Mouse (Mus musculus) heart, postnatal 14 days (tissue): Measurements from ENCODE around the gene Camsap2. TPM values are rescaled to one million over a fixed set of nuclear protein-coding genes. Genes with fewer than 3 reads are reported as not detected.

Experiments
- DNase-seq, 2 experiments: peaks; one replicate each; pipeline ENCODE4 v3.0.0; 2021 to 2022
- intact Hi-C: fragments of 180-260 bp; cut with DNase I; formaldehyde crosslinking; loops from one replicate; pipeline ENCODE4 v1.15.1; 2025
- total RNA-seq, 2 experiments: library from RNA; stranded (reverse); gene quantifications; 2 replicates each; pipeline ENCODE4 v1.2.3; 2021

Camsap2 gene
- total RNA-seq, 2 experiments from 2014 or later = 27.0 to 27.8 TPM

DNA sequence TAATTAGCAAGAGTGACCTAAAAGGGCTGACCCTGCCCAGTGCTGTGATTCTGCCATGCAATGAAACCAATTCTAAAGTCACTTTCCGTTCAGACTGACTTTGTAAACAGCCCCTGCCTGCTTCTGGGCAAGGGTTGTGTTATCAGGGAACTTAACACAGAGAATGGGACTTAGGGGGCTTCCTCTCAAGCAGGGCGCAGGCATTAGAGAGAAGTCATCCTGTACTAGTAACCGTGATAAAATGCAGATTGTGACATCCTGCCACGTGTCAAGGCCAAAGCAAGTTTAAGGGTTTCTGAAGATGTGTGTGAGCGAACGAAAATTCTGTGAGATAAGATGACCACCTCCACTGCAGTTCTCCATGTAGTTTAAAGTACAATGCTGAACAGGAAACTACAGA, 79.8 kb downstream of the Camsap2 start:
- intact Hi-C loops = no loop called here
- DNase-seq = no peak

DNA sequence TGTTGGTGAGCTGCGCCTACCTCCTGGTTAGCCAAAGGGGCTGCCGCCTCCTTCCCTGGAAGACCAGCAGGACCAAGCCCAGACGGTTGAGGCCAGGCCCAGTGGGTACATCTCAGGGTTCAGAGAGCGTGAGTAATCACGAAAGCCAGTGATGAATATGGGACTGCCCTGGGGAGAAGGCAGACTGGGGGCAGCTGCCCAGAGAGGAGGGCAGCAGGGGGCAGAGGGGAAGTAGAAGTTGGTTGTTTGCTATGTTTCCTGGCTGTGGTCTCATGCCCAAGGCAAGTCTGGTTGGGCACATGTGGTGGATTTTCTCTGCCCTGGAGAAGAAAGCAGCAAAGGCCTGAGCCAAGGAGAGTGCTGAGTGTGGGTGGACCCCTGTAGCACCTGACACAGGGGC, 82.5 kb downstream of the Camsap2 start:
- DNase-seq = no peak
- intact Hi-C loops = no loop called here

DNA sequence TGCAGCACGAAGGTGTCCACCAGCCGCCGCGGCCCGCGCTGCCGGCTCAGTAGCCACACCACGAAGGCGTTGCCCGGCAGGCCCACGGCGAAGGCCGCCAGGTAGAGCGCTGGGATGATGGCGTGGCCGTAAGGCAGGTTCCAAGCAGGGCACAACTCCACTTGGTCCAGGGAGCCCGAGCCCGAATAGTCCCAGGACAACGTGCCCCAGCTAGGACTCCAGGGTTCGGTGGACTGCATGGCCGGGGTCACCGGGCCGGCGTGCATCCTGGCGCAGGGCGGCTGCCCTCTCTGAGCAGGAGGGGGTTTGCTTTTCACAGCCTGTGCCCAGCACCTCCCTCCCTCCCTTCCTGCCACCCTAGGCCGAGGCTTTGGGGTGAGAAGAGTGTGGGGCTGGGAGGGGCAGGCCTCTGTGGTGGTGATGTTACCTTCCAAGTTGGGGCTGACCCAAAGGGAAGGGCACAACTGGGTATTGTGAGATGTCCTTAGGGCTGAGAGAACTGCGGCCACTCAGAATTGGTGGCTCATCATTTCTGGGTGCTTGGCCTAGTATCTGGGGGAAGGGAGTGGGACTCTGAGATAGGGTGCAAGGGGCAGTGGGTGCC, 85.2 kb downstream of the Camsap2 start, which contains the start of gene Gpr25:
TSS of gene Gpr25 (minus strand) at position 239 of the 604 bp plus-strand sequence.
- no peak for DNase-seq
- intact Hi-C loops = no loop called here

DNA sequence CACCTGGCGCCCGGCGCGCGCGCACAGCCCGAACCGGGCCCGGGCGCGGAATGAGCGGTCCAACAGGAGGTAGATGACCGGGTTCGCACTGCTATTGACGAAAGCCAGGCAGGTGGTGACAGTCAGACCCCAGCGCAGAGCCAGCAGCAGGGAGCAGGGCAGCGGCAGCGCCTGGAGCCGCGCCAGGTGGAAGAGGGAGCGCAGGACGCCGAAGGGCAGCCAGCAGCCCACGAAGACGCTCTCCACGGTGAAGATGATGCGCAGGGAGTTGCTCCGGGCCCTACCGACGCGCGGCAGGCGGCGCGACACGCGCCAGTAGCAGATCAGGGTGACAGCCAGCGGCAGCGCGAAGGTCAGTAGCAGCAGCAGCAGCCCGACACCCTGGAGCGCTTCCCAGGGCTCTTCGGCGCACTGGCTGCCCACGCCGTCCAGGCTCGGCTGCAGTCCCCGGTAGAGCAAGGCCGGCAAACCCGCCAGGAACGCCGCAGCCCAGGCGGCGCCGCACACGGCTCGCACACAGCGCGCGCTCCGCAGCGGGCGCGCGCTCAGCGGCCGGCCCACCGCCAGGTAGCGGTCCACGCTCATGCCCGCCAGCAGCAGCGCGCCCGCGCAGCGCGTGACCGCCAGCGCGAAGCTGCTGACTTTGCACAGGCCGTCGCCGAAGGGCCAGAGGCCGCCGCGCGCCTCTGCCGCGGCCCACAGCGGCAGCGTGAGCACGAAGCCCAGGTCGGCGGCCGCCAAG, 85.8 kb downstream of the Camsap2 start:
- intact Hi-C loops = no loop called here
- DNase-seq = peak; percentile 69 to 74

DNA sequence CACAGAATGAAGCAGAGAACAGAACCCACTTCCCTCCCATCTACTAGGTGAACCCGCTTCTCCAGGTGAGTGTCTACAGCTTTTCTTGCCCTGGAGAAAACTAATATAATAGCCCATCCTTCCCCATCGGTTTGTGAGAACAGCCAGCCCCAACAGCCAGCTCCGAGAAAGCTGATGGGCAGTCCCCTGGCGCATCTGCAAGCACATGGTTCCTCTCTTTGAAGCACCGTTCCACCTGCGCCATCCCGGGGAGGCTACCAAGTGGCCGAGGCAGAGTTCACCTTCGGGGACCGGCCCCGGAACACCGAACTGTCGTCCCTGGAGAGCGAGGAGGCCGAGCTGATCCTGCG, 86.4 kb downstream of the Camsap2 start:
- intact Hi-C loops = no loop called here
- peak in 1 of 2 experiments; percentile 5 for DNase-seq

DNA sequence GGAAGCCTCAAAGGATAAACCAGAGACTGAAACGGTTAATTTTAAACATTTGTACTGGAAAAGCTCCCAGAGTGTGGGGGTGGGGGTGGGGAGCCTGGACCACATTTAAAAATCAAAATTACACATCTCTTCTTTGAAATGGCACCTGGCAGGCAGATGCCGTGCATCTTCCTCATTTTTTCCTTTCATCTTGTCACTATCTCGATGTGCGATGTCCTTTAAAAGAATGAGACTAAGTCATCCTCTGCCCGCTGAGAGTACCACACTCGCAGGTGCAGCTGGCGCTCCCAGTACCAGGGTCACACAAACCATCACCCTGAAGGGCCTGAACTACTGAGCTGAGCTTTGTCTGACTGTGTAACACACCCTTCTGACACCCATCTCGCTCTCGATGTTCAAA, 87.4 kb downstream of the Camsap2 start:
- DNase-seq = no peak
- intact Hi-C loops = no loop called here

DNA sequence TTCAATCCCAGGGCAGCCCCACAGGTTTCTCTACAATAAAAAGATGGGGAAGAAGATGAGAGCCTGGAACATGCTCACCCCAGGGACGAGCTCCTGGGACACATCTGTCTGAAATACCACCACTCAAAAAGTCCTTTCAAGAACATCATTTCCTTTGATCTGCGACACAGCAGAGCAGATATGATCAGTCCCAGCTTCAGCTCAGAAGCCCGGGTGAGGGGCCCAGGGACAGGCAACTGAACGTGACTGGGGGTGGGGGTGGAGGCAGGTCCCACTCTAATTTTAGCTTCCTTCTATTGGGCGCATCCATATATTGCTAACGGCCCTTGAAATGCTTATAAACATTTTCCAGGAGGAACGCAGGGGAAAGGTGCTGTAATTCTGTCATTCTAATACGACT, 90.2 kb downstream of the Camsap2 start:
- DNase-seq = no peak
- intact Hi-C loops = no loop called here

DNA sequence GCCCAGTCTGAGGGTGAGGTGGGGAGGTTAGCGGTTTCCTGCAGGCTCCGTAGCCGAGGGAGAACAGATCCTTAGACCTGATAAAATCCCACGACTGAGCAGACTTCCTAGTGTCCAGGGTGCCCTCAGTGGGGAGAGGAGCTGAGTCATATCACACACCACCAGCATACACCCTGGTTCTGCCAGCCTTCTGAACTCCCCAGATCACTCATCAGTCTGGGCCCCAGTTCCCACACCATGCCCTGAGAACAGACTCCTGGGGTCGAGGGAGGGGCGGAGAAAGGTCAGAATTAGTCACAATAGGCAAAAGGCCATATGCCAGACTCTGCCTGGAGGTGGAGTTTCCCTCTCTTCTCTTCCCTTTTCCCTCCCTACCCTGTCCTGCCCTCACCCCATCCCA, 90.7 kb downstream of the Camsap2 start:
- intact Hi-C loops = no loop called here
- DNase-seq = no peak

DNA sequence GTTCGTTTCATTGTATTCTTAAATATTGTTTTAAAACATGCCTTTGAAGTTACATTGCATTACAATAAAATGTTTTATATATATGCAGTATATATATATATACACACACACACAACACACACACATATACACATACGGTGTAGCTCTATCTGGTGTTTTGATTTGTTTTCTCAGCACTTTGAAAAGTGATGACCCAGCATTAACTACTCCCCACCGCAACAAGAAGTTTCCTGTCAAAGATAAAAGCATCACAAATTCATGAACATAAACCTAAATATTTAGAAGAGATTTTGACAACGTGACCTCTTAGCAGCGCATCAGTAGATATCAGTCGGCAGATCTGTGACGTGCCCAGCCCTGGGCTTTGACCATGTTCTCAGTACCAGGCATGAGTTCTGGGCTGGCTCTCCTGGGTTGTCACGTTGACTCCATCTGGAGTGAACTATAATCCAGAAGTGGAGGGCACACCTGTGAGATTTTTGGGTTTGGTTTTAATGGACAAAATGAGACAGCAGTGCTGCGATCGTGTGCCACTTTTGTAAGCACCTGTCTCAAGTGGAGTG, 91.3 kb downstream of the Camsap2 start:
- no peak for DNase-seq
- intact Hi-C loops = no loop called here

DNA sequence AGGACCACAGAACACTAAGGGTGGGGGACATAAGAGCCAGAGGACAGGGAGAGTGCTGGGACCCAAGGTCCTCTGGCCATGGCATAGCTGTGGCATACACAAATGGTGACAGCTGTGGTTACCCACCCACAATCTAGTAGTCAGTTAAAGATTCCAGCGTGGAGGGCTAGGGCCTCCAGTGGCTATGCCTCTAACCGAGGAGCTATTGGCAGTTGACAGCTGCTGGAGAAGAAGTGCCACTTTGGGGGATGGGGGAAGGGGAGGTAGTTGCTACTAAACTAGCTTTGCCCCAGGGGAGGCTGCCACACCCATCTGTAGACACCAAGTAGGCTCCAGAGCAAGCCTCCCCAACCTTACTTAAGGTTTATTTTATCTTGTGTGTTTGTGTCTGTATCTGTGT, 92.4 kb downstream of the Camsap2 start:
- no peak for DNase-seq
- intact Hi-C loops = no loop called here

DNA sequence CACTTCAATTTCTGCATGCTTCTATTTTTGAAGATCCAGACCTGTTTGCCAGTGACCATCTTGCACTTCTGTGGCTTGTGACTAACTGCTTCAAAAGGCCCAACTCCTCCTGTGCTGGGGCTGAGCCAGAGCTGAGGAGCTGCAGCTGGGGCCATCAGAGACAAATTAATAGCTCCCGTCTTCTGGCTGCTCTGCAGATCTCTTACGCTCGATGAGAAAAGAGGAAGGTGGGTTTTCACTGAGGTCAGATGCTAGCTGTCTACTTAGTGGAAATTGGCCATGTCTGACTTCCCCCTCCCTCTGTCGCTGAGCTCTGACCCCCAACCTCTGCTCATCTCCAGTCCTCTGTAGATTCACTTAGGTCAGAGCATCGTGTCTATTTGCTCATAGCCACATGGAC, 96.2 kb downstream of the Camsap2 start:
- intact Hi-C loops = no loop called here
- no peak for DNase-seq

DNA sequence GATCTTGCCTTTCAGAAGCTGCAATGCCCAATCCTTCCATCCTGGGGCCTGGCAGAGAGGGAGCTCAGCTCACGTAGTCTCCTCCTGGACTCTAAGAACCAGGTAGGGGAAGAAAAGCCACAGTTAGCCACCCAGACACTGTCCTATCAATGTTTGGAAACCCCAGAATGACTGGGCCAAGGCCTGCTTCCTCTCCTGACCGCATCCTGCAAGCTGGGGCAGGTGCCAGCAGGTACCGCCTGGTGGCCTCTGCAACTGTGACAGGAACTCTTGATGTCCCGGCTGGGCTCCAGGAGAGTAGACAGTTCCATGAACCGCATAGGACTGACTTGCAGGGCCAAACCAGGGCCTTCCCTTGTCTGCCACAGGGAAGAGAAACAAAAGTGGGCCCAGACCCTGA, 98.5 kb downstream of the Camsap2 start:
- DNase-seq = no peak
- intact Hi-C loops = no loop called here

DNA sequence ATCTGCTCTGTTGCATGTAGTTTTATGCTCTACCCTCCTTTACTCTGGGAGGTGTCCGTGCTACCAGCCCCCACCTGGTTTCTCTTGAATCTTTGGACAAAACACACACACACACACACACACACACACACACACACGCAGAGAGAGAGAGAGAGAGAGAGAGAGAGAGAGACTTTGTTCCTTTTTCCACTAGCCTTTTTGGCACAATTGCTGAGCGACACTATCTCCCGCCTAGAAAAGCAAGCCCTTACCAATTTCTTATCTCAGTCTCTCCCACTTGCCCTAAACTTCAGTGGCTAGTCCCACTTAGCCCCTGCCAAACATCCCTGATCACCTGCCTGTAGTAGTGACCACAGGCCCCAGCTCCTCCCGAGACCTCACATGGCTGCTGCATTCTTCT, 101.4 kb downstream of the Camsap2 start:
- no peak for DNase-seq
- intact Hi-C loops = no loop called here

DNA sequence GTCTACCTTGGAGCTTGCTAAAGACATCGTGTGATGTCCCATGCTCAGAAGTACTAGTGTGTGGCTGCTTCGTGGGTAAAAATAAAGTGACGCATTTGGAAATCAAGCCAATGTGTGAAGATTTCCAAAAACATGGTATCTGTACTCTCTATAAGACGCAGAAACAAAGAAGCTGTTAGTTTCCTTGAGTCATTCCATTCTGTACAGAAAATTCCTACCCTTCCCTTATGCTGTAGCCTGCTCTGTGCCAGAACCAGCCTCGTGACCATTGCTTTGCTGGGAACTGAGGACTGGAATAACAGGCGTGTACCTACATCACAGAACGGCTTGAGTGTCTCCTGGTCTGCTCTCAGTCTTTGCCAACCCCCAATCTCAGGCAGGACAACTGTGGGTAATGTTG, 104.1 kb downstream of the Camsap2 start:
- intact Hi-C loops = no loop called here

DNA sequence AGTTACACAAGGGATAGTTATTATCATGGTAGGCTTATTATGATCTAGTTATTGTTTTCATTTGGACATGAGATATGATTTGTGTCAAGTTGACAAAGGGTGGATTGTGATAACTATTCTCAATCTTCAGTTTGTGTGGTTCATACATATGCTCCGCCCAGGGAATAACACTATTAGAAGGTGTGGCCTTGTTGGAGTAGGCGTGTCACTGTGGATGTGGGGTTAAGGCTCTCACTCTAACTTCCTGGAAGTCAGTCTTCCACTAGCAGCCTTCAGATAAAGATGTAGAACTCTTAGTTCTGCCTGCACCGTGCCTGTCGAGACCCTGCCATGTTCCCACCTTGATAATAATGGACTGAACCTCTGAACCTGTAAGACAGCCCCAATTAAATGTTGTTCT, 107.4 kb downstream of the Camsap2 start:
- no peak for DNase-seq
- intact Hi-C loops = no loop called here

More for the DNA sequence above, 104.1 kb downstream of the Camsap2 start:
- DNase-seq = no peak

DNA sequence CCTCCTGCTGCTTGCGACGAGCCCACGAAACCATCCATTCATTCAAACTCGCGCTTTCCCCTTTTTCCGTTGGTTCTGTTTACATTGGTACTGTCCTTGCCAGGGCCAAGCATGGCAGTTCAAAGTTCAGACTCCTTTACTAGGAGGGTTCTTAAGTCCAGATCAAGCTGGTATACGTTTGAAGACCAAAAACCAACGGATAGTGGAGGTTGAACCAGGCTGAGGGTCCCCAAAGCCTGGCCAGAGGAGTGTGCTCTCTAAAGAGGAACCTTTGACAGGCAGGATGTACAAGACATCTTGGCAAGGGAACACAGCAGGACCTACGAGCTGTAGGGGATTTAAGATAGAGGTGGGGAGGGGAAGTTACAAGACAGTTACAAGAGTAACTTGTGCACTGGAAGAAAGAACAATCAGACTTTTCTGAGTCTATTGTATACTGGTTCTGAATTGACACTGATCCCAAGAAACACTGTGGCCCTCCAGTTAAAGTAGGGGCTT, 111.3 kb downstream of the Camsap2 start:
- DNase-seq = no peak
- intact Hi-C loops = no loop called here

DNA sequence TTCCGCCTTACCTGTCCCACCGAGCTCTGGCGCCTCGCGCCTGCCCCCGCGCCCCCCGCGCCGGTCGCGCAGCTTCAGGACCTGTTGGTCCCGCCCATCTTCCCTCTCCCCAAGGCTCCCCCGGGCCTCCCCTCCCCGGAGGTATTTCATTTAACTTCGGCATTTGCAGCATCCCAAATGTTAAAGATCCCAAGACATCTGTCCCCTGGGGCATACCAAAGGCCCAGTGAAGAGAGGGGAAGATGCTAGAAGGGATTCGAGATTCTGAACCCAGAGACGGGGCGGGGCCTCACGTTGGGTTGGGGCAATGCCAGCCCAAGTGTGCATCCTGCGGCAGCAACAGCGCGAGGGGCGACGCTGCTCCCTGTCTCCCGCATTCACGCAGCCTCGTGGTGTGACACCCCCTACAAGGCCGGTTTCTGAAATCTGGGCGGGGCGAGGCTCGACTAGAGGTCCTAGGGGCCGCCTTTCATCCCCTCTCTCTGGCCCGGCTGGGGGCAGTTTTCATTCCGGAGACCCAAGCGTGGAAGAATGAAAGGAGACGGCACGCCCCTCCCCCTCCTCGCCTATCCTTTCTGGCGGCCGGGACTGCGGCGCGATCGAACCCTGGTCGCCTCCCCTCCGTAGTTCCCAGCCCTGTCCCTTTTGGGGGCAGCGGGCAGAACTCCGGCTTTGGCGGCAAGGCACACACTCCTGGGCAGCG, 111.9 kb downstream of the Camsap2 start, which contains the start of gene Inava:
TSS of gene Inava (minus strand) at position 373 of the 703 bp plus-strand sequence.
- intact Hi-C loops = no loop called here
- peak in 1 of 2 experiments; percentile 29 for DNase-seq

DNA sequence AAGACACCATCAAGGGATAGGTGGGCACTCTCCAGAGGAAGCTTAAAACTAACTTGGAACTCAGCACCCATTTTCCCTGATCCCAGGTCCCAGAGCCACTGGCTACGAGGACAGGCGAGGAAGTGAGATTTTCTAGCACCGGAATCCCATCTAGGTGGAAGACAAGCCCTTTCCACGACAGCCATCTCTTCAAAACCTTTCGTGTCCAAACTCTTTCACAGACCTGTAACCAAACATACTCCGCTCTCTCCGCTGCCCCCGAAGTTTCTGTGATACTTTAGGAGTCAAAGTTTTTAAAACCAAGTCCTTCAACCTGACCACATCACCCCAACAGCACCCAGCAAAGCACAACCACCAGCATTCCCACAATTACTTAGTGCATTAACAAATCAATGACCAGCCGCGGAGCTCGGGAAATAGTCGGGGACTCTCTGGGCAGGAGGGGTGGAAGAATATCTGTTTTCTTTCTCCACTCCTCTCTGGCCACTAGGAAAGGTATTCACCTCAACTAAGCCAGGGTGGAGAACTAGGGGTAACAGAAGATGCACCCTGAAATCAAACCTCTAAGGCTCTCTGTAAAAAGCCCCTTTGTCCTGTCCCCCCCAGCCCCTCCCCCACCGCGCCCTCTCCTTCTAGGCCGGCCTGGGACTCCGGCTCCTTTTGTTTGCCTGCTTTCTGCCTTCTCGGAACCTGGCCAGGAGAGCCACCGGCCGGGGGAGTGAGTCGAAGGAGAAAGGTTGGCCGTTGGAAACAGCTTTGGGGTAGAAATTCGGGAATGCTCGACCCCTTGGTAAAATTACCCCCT, 112.7 kb downstream of the Camsap2 start:
- intact Hi-C loops = no loop called here
- DNase-seq = no peak

DNA sequence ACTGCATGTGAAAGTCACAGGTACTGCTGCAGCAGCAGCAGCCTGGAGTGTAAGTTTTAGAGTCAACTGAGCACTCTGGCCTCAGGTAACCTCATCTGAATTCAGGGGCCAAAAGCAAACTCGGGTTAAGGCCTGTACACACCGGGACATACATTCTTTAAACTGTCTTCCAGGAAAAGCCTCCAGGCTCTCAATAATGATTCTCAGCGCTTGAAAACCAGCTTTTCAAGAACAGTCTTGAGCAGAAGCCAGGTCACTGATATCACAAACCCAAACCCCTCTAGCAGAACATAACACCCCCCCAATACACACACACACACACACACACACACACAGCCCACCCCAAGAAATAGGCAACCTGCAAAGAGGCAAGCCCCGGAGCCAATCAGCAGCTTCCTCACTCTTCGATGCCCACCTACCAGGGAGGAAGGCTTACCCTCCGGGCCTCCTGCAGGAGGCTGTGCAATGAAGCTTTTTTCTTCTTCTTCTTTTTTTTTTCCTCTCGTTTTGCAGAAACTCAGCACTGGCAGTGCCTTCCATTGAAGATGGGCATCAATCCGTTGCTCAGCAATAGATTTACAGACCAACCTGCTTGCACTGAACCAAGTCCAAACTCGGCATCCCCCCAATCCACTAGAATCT, 113.5 kb downstream of the Camsap2 start:
- DNase-seq = no peak
- intact Hi-C loops = no loop called here

DNA sequence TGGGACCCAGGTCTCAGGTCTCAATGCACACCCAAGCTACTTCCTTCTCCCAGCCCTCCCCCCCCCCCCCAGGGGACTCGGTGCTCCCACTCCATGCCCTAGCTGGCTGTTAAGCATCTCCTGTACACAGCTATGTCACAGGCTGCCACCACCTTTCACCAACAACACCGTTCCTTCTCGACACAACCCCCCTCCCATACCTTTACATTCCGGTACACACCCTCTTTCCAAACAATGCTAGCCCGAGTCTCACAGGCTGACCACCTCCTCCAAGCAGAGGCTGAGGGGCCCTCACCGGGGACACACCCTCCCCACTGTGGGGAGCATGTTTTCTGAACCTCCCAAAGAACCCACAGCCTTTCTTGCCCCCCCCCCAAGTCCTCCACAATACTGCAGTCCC, 114.3 kb downstream of the Camsap2 start:
- intact Hi-C loops = no loop called here
- DNase-seq = no peak
